Mouse (Mus musculus) large intestine, adult 2 months (tissue): ENCODE results near the gene C530025M09Rik. TPM values are rescaled to one million over a fixed set of nuclear protein-coding genes. Genes with fewer than 3 reads are reported as not detected.

Source experiments
- DNase-seq: peaks from one replicate; pipeline ENCODE4 v3.0.0-alpha.2; 2012; ENCODE audit warnings: low read depth, low spot score
- WGBS: fragments of 180-500 bp; shearing (Covaris S2); methylation state at CpG from one replicate; pipeline ENCODE4 v1.1.7; 2018; 5-methylcytosine and 5-hydroxymethylcytosine counted together
- polyA plus RNA-seq: library from polyadenylated mRNA; depleted of rRNA; stranded (reverse); fragments of >200 nt; gene quantifications from 2 replicates; pipeline ENCODE4 v1.2.3, GENCODE M21; 2012; rRNA removed

The C530025M09Rik gene
- polyA plus RNA-seq, 1 experiment = not detected

DNA sequence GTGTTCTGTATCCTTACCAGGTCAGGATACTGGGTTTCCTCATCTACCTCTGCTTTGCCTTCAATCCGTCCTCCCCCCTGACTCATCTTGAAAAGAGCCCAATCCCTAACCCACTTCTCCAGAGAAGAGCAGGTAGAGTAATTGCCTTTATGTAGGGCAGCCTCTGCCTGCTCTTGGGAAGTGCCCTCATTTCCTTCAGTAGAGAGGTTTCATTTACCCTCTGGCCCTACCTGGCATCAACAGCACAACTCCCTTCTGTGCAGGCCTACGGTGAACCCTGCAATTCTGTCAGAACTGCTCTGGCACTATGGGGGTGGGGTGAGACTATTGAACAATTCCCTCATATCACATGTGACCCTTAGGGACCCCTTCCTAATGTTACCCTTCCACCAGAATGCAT, 18.1 kb downstream of the C530025M09Rik start:
- no peak for DNase-seq
- WGBS = 74% methylated on average over 2 of the region's 2 CpGs

DNA sequence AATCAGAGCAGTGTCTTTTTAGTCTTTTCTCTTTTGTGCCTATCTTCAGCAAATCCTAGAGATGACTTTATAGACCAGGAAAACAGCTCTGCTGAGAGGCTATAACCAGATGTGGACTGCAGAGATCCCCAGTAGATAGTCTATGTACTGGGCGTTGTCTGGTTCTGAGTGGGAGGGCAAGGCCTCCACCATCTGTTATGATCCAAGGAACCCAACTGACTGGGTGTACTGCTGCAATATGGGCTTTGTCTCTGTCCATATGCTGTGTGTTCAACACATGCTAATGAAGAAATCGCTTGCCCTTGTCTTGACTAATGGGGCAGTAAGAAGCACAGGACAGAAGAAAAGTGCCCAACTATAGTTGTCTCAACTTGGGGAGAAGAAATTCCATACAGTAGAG, 25.8 kb downstream of the C530025M09Rik start:
- 56% methylated on average over 2 of the region's 2 CpGs for WGBS
- DNase-seq = peak; percentile 28

DNA sequence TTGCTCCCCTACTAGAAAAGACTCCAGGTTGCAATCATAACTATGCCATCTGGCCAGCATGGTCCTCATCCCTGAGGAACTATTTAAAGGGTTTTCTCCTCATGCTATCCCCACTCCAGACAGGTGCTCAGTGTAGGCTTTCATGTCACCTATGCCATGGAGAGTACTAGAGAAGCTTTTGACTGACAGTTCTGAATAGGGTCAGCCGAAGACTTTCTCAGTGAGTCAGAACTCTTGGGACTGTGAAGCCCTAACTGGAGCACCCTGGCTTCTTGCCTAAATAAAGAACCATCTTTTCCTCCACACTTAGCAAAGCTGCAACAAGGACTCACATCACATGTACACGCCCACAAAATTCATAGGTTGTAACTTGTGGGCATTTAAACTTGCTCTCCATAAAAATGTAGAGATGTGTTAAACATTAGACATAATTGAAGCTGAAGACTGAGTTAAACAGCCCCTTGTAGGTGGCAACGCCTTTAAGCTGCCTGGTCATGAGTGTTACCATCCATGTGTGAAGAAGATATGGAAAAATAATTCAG, 26.3 kb downstream of the C530025M09Rik start:
- WGBS = 25% methylated on average over 3 of the region's 3 CpGs
- peak; percentile 73 for DNase-seq

DNA sequence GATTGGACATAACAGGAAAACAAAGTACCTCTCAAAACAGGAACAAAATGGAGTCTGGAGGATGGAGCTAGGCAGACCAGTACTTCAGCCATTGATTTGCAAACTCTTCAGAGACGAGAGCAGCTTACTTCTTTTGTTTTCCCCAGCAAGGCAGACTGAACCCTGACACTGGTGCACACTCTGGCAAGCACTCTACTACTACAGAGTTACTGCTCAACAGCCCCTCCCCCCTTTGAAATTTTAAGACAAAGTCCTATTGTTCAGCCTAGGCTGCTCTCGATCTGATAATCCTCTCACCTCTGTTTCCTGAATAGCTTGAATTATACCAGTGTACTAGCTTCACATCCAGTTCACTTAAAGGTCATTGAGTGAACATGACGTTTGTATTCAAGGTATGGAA, 32.4 kb downstream of the C530025M09Rik start:
- no peak for DNase-seq
- WGBS = 10% methylated on average over 3 of the region's 3 CpGs

Other genes starting within 250 kb of the C530025M09Rik start
- 6.1 and 9.9 TPM in 2 replicates for gene Syndig1, start 2.0 kb downstream of the C530025M09Rik start, polyA plus RNA-seq